Mouse (Mus musculus): ENCODE measurements around the gene Cpeb4.
"Not testable (repeated sequence)": the region's sequence is repeated elsewhere in the genome, so short reads cannot be mapped to it uniquely, and the experiment has no call there.

Gene Cpeb4

DNA sequence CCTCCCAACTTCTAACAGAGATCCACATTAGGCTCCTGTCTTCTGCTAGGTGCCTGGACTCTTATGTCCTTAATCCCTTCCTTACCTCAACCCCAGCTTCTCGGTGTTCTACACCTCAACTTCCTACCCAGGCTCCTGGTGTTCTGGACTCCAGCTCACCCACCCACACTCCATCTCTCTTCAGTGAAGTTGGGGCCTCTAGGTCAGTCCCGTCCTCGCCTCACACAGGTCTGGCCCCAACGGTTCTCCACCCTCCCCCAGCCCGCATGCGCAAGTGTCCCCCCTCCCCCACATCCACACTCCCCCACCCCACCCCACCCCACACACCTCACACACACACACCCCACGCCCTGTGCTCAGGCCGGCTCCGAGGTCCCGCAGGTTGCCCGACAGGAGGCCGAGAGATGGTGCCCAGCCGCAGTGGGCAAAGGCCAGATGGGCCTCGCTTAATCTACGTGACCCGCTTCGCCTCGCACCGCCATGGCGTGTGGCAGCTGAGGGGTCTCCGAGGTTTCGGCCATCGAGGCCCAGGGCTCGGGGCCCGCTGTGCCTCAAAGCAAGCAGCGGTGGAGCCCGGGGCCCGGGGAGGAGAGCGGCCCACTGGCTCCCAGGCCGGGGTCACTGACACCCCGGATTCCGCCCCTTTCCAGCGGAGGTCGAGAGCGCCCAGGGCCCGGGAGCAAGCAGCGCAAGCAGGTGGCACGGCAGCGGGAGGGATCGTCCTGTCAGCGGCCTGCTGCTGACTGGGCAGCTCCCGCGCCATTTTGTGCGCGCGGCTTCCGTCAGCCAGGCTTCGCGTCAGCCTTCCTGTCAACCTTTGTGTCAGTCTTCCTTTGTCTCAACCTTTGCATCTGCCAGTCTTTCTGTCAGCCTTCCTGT is 93.5 kb downstream of the Cpeb4 start, which contains the start of gene 4930524B15Rik:
Gene 4930524B15Rik (plus strand): TSS at position 337 of the 879 bp plus-strand sequence.
- in situ Hi-C loops (cut with MboI, MseI) = loop anchor here (10.0 kb wide), 1 partner anchor 689 kb away; no protein-coding TSS in a partner anchor

DNA sequence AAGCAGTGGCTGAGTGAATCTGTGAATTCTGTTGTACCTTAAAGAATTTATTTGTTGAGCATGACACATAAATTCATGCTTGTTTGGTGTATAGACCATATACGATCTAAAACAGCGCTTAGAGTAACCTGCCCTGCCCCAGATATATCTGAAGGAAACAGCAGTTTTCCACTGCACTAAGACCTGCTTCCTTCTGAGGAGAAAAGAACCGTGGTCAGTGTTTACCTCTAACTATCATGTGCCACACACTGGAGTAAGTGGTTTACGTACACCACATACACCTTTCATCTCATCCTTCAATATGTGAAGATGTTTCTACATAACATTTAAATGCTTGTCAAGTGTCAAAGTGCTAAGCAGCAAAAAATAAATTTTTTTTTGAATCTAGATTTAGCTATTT is 102.1 kb downstream of the Cpeb4 start:
- in situ Hi-C loops (cut with MboI, MseI) = no loop called here

DNA sequence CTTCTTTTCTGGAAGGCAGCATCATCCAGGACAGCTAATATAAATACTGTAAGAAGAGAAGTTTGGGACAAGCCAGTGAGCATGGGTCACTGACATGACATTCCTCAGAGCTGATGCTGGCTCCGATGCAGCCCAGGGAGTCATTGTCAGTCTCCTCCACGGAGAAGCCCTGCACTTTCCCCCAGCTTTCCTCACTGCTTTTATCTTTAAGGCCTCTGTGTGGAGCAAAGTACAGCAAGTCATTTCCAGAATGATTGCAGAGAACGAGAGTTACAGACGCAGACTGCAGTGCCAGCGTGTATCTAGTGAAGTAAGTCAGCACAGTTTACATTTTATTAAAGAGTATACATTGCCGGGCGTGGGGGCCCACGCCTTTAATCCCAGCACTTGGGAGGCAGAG is 102.8 kb downstream of the Cpeb4 start:
- in situ Hi-C loops (cut with MboI, MseI) = no loop called here

DNA sequence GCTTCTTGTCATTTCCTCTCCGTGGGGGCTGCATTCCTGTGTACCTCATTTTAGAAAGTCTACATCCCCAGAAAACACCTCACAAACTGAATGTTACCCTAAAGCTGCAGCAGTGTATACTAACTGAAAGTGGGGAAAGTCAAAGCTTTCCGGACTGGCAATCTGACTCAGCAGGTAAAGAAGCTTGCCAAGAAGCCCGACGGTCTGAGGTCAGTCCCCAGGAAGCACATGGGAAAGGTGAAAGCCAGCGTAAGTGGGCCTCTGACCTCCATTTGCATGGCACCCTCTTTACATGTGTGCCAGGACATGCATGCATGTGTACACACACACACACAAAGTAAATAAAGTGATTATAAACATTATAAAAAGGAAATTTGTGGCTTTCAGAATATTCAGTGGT is 103.7 kb downstream of the Cpeb4 start:
- in situ Hi-C loops (cut with MboI, MseI) = no loop called here

DNA sequence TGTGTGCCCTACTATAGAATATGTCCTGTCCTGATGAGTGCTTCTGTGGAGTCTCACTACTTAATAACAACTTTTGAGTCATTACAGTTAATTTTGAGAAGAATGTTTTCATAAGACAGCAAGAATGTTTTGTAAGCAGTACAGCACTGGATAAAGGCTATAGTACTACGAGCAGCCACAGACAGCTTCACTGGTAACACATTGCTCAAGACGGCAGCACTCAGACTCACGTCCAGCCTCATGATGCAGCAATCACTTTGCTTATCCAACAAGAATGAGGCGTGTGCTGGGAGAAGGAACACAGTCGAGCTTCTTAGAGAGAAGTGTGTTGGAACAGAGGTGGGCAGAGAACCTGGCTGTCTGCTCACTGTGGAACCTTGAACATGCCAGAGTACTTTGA is 104.1 kb downstream of the Cpeb4 start:
- in situ Hi-C loops (cut with MboI, MseI) = no loop called here

DNA sequence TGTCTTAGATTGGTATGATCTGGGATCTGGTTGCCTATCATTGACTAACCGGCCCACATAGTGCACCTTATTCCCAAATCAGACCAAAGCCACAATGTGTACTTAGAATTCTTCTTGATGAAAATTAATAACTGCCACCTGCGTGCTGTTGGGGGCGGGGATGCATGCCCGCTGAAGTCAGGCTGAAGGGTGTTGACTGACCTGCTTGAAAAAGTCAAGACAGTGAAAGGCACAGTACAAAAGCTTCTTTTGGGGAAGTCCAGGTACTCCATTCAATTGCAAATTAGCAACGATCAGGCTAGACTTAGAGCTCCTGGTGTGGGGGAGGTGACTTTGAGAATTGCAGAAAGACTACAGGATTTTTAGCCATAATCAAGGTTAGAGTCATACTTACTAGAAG is 108.1 kb downstream of the Cpeb4 start:
- in situ Hi-C loops (cut with MboI, MseI) = not testable (repeated sequence)

DNA sequence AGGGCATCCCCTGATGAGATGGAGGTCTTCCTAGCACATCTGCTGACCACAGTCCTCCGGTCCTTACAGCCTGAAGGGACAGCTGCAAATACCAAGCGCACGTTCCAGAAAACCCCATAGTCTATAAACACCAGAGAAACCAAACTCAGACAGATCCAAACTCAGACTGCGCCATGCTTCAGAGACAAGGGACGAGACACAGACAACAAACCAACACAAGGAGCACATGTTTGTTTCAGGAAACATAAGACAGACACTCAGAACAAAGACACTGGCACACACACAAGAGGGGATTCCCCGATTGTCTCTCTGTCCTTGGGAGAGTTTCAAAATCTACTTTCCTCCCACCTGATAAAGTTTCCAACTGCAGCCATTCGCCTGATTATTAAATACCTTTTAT is 109.8 kb downstream of the Cpeb4 start:
- in situ Hi-C loops (cut with MboI, MseI) = no loop called here

DNA sequence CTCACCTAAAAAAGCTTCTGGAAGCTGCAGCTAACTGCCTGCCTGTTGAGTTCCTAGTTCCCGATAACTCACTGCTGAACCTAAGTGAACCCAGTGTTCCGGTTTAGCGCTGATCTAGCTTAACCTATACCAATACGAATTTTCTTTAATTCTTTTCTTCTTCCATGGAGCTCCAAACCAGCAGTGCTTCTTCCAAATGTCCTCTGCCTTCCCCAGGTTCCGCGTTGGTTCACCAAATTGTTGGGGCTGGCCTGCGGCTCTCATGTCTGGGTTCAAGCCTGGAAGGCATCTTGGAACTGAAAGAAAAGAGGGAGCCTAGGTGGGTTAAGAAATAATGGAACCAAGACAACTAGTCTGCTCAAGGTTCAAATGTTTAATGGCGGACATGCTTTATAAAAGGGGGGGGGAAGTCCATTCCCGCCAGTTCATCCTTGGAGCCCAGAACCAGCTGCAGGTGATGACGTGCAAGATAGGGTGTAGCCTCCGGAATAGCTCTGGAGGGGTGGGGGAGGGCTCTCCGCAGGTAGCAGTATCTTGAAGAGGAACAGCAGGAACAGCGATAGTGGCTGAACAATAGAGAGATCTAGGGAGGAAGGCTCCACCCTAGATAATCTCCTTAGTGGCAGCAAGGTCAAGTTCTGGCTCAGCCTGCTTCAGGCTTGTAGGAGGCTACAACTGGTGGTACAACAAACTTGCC is 110.4 kb downstream of the Cpeb4 start:
- in situ Hi-C loops (cut with MboI, MseI) = not testable (repeated sequence)

DNA sequence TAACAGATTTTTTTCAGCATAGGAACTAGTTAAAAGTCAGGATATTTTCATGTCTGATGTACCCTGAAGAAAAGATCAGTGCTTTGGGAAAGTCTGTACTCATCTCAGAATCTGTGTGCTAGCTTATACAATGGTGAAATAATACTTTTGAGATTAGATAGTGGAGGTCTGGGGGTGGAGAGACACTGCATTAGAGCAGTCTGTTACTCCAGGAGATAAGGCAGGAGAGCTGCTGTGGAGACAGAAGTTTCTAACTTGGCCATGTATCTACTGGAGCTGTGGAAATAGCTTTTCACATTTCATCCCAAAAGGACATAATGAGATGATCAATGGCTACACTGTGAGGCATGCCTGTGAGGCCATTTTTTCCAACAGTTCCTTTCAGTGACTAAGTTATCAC is 111.2 kb downstream of the Cpeb4 start:
- in situ Hi-C loops (cut with MboI, MseI) = no loop called here

DNA sequence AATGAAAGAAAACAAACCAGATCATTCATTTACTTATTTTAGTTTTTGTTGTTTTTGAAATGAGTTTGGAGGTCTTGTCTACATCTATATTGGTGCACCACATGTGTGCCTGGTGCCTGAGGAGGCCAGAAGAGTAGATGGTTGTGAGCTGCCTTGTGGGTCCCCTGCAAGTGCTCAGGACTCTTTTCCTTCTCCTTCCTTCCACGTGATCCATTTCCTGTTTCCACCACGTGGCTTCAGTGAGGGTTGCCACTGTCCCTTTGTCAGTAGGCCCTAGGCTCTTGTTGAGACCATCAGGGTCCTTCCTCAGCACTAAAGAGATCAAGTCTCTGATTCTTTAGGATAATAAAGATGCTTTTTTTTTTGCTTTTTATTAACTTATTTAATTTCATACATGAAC is 112.8 kb downstream of the Cpeb4 start:
- in situ Hi-C loops (cut with MboI, MseI) = no loop called here
